Mouse (Mus musculus): ENCODE data around the gene Ptgs1.

GRCm38 (mm10) chr2:36230366-36230765, at the start of gene Ptgs1:
- TF ChIP-seq CTCF (IDR thresholded peaks at IDR 0.05; ENCODE audit: low read depth, low read length) (no peak), POLR2AphosphoS5 (IDR thresholded peaks at IDR 0.05; ENCODE audit: insufficient replicate concordance, low read depth, low read length) (no peak), TAL1 (conservative IDR thresholded peaks at IDR 0.05; ENCODE audit: low read depth, low read length) (no peak), GATA1 (IDR thresholded peaks at IDR 0.05; ENCODE audit: borderline replicate concordance, low read length) (no peak), GATA2 (IDR thresholded peaks at IDR 0.05; ENCODE audit: borderline replicate concordance, low read depth, low read length) (no peak)
